ENCODE assay signal across 8 mouse cellular contexts in the genomic region with DNA sequence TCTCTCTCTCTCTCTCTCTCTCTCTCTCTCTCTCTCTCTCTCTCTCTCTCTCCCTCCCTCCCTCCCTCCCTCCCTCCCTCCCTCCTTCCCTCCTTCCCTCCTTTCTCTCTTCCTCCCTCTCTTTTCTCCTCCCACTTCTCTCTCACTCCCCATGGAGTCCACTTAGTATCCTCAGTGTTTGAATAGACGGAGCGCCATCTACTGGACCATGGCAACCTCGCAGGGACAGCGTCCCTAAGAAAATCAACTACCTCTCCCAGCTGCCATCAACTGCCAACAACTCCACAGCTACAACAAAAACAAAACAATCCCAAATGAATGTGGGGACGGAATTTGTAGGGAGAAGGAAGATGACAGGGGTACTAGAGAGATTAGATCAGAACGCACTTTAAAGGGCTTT.
DNase-seq lines count a peak whose midpoint lies in the region; ATAC-seq and TF ChIP-seq lines count a peak whose summit lies in the region.

No protein-coding gene starts in this region.

- intact Hi-C loops in gastrocnemius, adult 2 months (cut with DNase I): loop anchor here (1.0 to 5.0 kb wide), 2 partner anchors 156 to 330 kb away; partner anchors contain the start of gene Nemp2

- peak; percentile 75 for TF ChIP-seq CTCF in gastrocnemius, adult 2 months (IDR thresholded peaks at IDR 0.05)

- 7% methylated on average over 6 of the region's 6 CpGs for WGBS in midbrain, embryonic 14.5 days
- 7% methylated on average over 6 of the region's 6 CpGs for whole genome bisulfite sequencing in midbrain, embryonic 15.5 days
- 9% methylated on average over 6 of the region's 6 CpGs for WGBS in limb, embryonic 11.5 days

- no peaks in the 10 kb centered on the region for H3K9me3 ChIP-seq in midbrain, embryonic 14.5 days (ENCODE audit: control insufficient read depth, low read length)
- H3K9me3 ChIP-seq in midbrain, embryonic 15.5 days: no peaks in the 10 kb centered on the region
- H3K9me3 ChIP-seq in limb, embryonic 11.5 days (ENCODE audit: control insufficient read depth, low read length): no peaks in the 10 kb centered on the region

- no peak overlapping the region for H3K4me3 ChIP-seq in midbrain, embryonic 14.5 days (replicated peaks; ENCODE audit: low read depth, low read length)
- no peak overlapping the region for H3K4me3 ChIP-seq in midbrain, embryonic 15.5 days
- peak overlapping the region; percentile 41 for H3K4me3 ChIP-seq in gastrocnemius, adult 2 months
- H3K4me3 ChIP-seq in limb, embryonic 11.5 days (ENCODE audit: low read depth, low read length): no peak overlapping the region

- no peaks in the 10 kb centered on the region for H3K27me3 ChIP-seq in midbrain, embryonic 14.5 days (ENCODE audit: control insufficient read depth, insufficient read depth, low read length)
- H3K27me3 ChIP-seq in midbrain, embryonic 15.5 days (replicated peaks): no peaks in the 10 kb centered on the region
- H3K27me3 ChIP-seq in limb, embryonic 11.5 days (ENCODE audit: control insufficient read depth, insufficient read depth, low read length): no peaks in the 10 kb centered on the region

- peak; percentile 85 for DNase-seq in midbrain, embryonic 14.5 days
- peak; percentile 90 for DNase-seq in cerebellum, adult 9-10 months
- peak; percentile 79 for DNase-seq in gastrocnemius, adult 2 months
- peak; percentile 91 for DNase-seq in kidney, adult 9 months
- DNase-seq in limb, embryonic 11.5 days (ENCODE audit: low spot score): peak; percentile 80
- peak; percentile 8 to 38 for DNase-seq in thymus, adult 18-20 months

- no peaks in the 10 kb centered on the region for H3K4me1 ChIP-seq in midbrain, embryonic 14.5 days (ENCODE audit: control insufficient read depth, insufficient read depth, low read length)
- H3K4me1 ChIP-seq in midbrain, embryonic 15.5 days: peaks cover 15% of the 10 kb centered on the region
- peaks cover 3% of the 10 kb centered on the region; the same call in 1 of the 2 replicates for H3K4me1 ChIP-seq in limb, embryonic 11.5 days (ENCODE audit: control insufficient read depth, insufficient read depth, low read length)

- no peak overlapping the region for H3K4me2 ChIP-seq in midbrain, embryonic 14.5 days (ENCODE audit: low read length)
- no peak overlapping the region for H3K4me2 ChIP-seq in midbrain, embryonic 15.5 days
- H3K4me2 ChIP-seq in limb, embryonic 11.5 days (ENCODE audit: low read depth, severe bottlenecking): no peak overlapping the region

- no peaks in the 10 kb centered on the region for H3K36me3 ChIP-seq in midbrain, embryonic 14.5 days (ENCODE audit: control insufficient read depth, insufficient read depth, low read length)
- no peaks in the 10 kb centered on the region for H3K36me3 ChIP-seq in midbrain, embryonic 15.5 days (replicated peaks)
- H3K36me3 ChIP-seq in limb, embryonic 11.5 days (ENCODE audit: control insufficient read depth, insufficient read depth, low read length): no peaks in the 10 kb centered on the region

- no peak overlapping the region for H3K27ac ChIP-seq in midbrain, embryonic 14.5 days (replicated peaks; ENCODE audit: low read depth, low read length)
- H3K27ac ChIP-seq in midbrain, embryonic 15.5 days: no peak overlapping the region
- H3K27ac ChIP-seq in gastrocnemius, adult 2 months: no peak overlapping the region
- no peak overlapping the region for H3K27ac ChIP-seq in limb, embryonic 11.5 days (replicated peaks; ENCODE audit: low read depth, low read length)

- ATAC-seq in midbrain, embryonic 14.5 days (ENCODE audit: low FRiP score, low TSS enrichment): no peak
- ATAC-seq in midbrain, embryonic 15.5 days (replicated peaks): no peak
- no peak for ATAC-seq in limb, embryonic 11.5 days (ENCODE audit: insufficient number of reproducible peaks, low FRiP score, low TSS enrichment, low read depth)
- ATAC-seq in neutrophil, adult 5-6 weeks (ENCODE audit: extremely low read depth, insufficient number of reproducible peaks, low FRiP score, poor library complexity, severe bottlenecking): peak; percentile 59

- H3K9ac ChIP-seq in midbrain, embryonic 14.5 days (replicated peaks; ENCODE audit: low read length): no peak overlapping the region
- no peak overlapping the region for H3K9ac ChIP-seq in midbrain, embryonic 15.5 days
- H3K9ac ChIP-seq in limb, embryonic 11.5 days (ENCODE audit: low read length): no peak overlapping the region

Comparison
In these comparisons a context has a peak if more than half of its experiments do, and no peak if none do; other contexts are left out.
1. DNase-seq: peak in every context shown above with its lines; median percentile 91 in kidney, adult 9 months; 90 in cerebellum, adult 9-10 months; 85 in midbrain, embryonic 14.5 days; 80 in limb, embryonic 11.5 days; 79 in gastrocnemius, adult 2 months; 23 in thymus, adult 18-20 months.